Mouse (Mus musculus): ENCODE measurements around the gene Ssbp3. TPM values are rescaled to one million over a fixed set of nuclear protein-coding genes. Genes with fewer than 3 reads are reported as not detected.
A peak's percentile ranks its signal among the peaks of the same experiment; 100 is the strongest.

The Ssbp3 gene
- polyA plus RNA-seq, 1 experiment from 2014 or later, result 138 TPM

DNA sequence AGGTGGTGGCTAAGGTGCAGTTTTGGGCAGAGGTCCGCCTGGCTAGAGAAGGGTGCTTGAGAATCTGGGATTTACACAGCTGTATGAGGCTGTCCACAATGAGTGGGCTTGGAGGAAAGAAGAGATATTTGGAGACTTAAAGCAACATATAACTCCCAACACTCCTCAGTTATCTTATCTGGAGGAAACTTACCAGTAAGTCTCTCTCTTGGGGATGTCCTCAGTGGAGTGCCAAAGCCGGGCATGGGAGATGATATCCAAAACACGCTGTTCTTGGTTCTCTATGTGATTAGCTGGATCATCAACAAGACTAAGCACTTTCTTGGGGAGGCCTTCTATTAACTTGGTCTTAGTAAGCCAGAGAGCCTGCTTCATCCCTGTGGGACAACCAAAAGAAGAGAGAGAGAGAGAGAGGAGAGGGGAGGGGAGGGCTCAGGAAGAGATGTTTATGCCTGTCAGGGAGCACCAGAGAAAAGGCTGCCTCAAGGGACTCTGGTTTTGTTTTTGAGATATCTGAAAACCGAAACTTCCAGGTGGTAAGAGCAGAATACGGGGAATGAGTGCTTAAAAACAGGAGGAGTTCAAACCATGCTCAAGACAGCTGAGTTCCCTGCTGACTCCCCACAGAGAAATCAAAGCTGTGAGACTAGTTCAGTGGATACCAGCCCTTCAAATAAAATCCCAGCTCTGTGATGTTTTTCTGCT lies 154.0 kb downstream of the Ssbp3 start:
- 88% methylated on average over 5 of the region's 5 CpGs for WGBS
- no peak overlapping the region for H3K4me2 ChIP-seq (ENCODE audit: low read depth, low read length)
- no peak for DNase-seq (ENCODE audit: low spot score)
- H3K4me1 ChIP-seq (ENCODE audit: control insufficient read depth, insufficient read depth, low read length), result peaks cover 2% of the 10 kb centered on the region
- no peaks in the 10 kb centered on the region for H3K9me3 ChIP-seq (replicated peaks; ENCODE audit: control insufficient read depth, low read length)
- H3K4me3 ChIP-seq (ENCODE audit: low read depth, low read length), result no peak overlapping the region
- no peak for ATAC-seq (replicated peaks; ENCODE audit: insufficient number of reproducible peaks, low FRiP score, low TSS enrichment, low read depth)
- no peaks in the 10 kb centered on the region for H3K27me3 ChIP-seq (ENCODE audit: control insufficient read depth, insufficient read depth, low read length)
- peaks cover 3% of the 10 kb centered on the region; the same call in 1 of the 2 replicates for H3K36me3 ChIP-seq (replicated peaks; ENCODE audit: control insufficient read depth, insufficient read depth, low read depth, low read length)
- no peak overlapping the region for H3K9ac ChIP-seq (replicated peaks; ENCODE audit: low read length)
- H3K27ac ChIP-seq (replicated peaks; ENCODE audit: low read depth, low read length), result no peak overlapping the region

DNA sequence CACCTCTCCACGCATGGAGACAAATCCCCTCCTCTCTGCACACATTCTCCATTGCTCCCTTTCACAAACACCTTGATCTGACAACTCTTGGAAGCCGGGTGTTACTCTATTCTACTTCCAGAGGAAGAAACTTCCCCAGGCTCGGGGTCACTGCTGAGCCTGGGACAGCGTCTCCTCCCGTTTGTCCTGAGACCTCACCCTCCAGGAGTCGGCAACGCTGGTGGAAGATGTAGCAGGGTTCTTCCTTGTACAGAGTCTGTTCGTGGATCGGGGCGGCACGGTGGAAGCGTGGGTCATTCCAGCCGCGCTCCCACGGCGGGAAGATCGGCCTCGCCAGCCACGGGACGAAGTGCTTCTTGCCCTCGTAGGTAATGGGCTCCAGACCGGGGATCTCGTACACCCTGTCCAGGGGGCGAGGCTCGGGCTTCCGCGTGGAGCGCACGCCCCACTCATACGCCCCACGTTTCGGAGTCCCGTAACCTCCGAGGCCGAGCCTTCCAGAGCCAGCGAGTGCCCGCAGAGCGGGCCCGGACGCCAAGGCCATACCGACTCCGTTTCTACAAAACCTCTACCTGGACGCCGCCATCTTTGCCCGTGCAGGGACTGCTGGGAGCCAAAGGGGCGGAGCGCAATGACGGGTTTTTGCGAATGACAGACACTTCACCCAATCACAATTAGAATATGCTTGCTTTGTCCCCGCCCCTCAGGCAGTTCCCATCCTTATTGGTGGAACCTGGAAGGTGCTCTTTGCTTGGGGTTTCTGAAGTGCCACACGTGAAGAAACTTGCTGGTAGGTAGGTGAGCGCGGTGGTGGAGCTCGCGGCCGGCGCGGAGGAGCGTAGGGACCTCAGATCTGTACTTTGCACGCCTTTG lies 156.0 kb downstream of the Ssbp3 start, which contains the start of the genes Mrpl37 and Cyb5rl:
Mrpl37 (minus strand) TSS at position 617 of the 873 bp plus-strand sequence.
Cyb5rl (plus strand) TSS at position 737 of the 873 bp plus-strand sequence.
- Histone ChIP-seq H3K4me2 (ENCODE audit: low read depth, low read length) (peak within 1 kb of the TSS; percentile 94), H3K27ac (replicated peaks; ENCODE audit: low read depth, low read length) (no peak within 1 kb of the TSS), H3K9me3 (replicated peaks; ENCODE audit: control insufficient read depth, low read length) (no peaks in the 10 kb centered on the region), H3K4me1 (ENCODE audit: control insufficient read depth, insufficient read depth, low read length) (peaks cover 2% of the 10 kb centered on the region), H3K36me3 (replicated peaks; ENCODE audit: control insufficient read depth, insufficient read depth, low read depth, low read length) (no peaks in the 10 kb centered on the region; the same call in 1 of the 2 replicates), H3K27me3 (ENCODE audit: control insufficient read depth, insufficient read depth, low read length) (no peaks in the 10 kb centered on the region), H3K9ac (replicated peaks; ENCODE audit: low read length) (peak within 1 kb of the TSS; percentile 91), H3K4me3 (ENCODE audit: low read depth, low read length) (peak within 1 kb of the TSS; percentile 86)
- WGBS, result under 1% methylated on average over 60 of the region's 60 CpGs
- ATAC-seq (replicated peaks; ENCODE audit: insufficient number of reproducible peaks, low FRiP score, low TSS enrichment, low read depth) (peak; percentile 95), DNase-seq (ENCODE audit: low spot score) (peak; percentile 98)

DNA sequence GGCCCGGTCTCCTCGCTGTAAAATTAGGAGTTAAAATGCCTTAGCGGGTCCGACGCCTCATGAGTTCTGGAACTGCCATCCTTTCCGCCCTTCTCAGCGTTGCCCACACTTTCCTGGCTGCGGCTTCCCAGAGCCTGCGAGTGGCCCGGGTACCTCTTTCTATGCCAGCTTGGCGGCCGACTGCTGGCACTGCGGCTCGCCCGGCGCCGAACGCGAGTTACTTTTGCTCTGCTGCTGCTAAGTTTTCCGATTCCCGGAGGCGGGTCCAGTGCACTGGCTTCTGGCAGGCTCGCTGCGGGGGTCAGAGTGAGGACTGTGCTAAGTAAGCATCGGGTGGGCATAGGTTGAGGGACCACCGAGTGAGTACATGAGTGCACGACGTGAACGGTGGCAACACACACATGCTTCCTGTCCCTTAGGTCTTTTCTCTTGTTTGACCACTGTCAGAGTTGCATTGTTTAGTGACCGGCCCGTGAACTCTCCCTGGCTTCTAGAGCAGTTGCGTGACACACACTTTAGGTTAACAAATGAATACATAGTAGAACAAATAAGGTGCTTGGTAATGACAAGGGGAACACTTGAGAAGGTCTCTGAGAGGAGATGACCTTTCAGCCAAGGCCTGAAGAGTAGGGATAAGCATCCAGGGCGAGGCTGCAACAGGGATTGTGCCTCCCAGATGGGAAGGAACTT lies 156.8 kb downstream of the Ssbp3 start:
- ATAC-seq (replicated peaks; ENCODE audit: insufficient number of reproducible peaks, low FRiP score, low TSS enrichment, low read depth), result 0 out of 2 replicates have a peak, but pooled peaks have one; percentile 40
- peak overlapping the region; percentile 94 for H3K4me2 ChIP-seq (ENCODE audit: low read depth, low read length)
- H3K36me3 ChIP-seq (replicated peaks; ENCODE audit: control insufficient read depth, insufficient read depth, low read depth, low read length), result no peaks in the 10 kb centered on the region; the same call in 1 of the 2 replicates
- DNase-seq (ENCODE audit: low spot score), result peak; percentile 38
- H3K27me3 ChIP-seq (ENCODE audit: control insufficient read depth, insufficient read depth, low read length), result no peaks in the 10 kb centered on the region
- H3K27ac ChIP-seq (replicated peaks; ENCODE audit: low read depth, low read length), result no peak overlapping the region
- no peaks in the 10 kb centered on the region for H3K9me3 ChIP-seq (replicated peaks; ENCODE audit: control insufficient read depth, low read length)
- H3K9ac ChIP-seq (replicated peaks; ENCODE audit: low read length), result peak overlapping the region; percentile 62
- 5% methylated on average over 33 of the region's 33 CpGs for WGBS
- H3K4me3 ChIP-seq (ENCODE audit: low read depth, low read length), result peak overlapping the region; percentile 86
- H3K4me1 ChIP-seq (ENCODE audit: control insufficient read depth, insufficient read depth, low read length), result peaks cover 2% of the 10 kb centered on the region

DNA sequence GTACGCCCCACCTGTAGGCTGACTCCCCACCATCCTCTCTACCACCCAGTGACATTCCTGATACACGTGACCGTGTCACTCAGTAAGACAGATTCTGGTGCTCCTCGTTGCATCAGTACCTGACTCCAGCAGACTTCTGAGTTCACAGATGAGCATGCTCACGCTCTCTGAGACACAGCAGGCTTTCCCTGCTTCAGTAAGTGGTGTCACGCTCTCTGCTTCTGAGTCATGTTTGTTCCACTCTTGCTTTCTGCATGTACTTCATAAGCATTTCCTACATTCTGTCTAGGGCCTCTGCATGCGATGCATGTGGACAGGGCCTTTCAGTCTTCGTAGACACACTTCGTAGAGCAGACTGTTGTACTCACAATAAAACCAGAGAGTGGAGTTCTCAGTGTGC lies 161.8 kb downstream of the Ssbp3 start:
- WGBS, result 86% methylated on average over 9 of the region's 9 CpGs
- ATAC-seq (replicated peaks; ENCODE audit: insufficient number of reproducible peaks, low FRiP score, low TSS enrichment, low read depth) (no peak), DNase-seq (ENCODE audit: low spot score) (no peak)
- H3K4me2 ChIP-seq (ENCODE audit: low read depth, low read length), result no peak overlapping the region
- no peak overlapping the region for H3K9ac ChIP-seq (replicated peaks; ENCODE audit: low read length)
- no peak overlapping the region for H3K27ac ChIP-seq (replicated peaks; ENCODE audit: low read depth, low read length)
- no peak overlapping the region for H3K4me3 ChIP-seq (ENCODE audit: low read depth, low read length)
- H3K36me3 ChIP-seq (replicated peaks; ENCODE audit: control insufficient read depth, insufficient read depth, low read depth, low read length), result no peaks in the 10 kb centered on the region
- H3K4me1 ChIP-seq (ENCODE audit: control insufficient read depth, insufficient read depth, low read length), result no peaks in the 10 kb centered on the region
- no peaks in the 10 kb centered on the region for H3K9me3 ChIP-seq (replicated peaks; ENCODE audit: control insufficient read depth, low read length)
- H3K27me3 ChIP-seq (ENCODE audit: control insufficient read depth, insufficient read depth, low read length), result no peaks in the 10 kb centered on the region

DNA sequence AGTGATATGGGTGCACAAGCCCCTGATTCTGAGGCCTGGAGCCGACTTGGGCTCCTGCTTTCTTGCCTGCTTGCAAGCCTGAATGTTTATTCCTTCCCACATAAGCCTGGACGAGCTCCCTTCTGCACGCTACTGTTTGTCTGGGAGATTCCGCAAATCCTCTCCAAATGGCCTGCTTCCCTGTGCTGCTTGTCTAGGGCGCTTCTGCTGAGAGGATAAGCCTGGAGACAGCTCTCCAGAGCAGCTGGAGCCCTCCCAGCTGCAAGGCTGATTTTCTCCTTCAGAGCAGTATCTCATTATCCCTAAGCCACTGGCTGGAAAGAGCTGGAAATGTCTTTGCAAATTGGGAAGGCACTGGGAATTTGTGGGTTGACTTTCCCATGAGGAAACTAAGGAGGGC lies 165.0 kb downstream of the Ssbp3 start:
- Histone ChIP-seq H3K27ac (replicated peaks; ENCODE audit: low read depth, low read length) (no peak overlapping the region), H3K9me3 (replicated peaks; ENCODE audit: control insufficient read depth, low read length) (no peaks in the 10 kb centered on the region), H3K27me3 (ENCODE audit: control insufficient read depth, insufficient read depth, low read length) (no peaks in the 10 kb centered on the region), H3K4me2 (ENCODE audit: low read depth, low read length) (no peak overlapping the region), H3K36me3 (replicated peaks; ENCODE audit: control insufficient read depth, insufficient read depth, low read depth, low read length) (no peaks in the 10 kb centered on the region), H3K4me3 (ENCODE audit: low read depth, low read length) (no peak overlapping the region), H3K4me1 (ENCODE audit: control insufficient read depth, insufficient read depth, low read length) (no peaks in the 10 kb centered on the region), H3K9ac (replicated peaks; ENCODE audit: low read length) (no peak overlapping the region)
- WGBS, result 67% methylated on average over 5 of the region's 5 CpGs
- DNase-seq (ENCODE audit: low spot score), result no peak
- ATAC-seq (replicated peaks; ENCODE audit: insufficient number of reproducible peaks, low FRiP score, low TSS enrichment, low read depth), result no peak

DNA sequence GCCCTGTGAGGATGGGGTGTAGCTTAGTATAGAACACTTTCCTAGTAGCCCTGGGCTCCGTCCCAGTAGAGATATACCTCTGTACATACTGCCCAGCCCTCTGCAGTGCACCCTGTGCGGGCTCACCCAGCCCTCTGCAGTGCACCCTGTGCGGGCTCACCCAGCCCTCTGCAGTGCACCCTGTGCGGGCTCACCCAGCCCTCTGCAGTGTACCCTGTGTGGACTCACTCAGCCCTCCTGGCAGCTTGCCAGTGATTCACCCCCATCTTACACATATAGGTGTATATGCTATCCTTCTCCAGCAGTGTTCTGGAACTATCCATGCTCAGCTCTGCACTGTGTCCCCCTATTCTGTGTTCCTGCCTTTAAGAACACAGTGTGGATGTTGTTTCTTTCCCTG lies 168.4 kb downstream of the Ssbp3 start:
- H3K27me3 ChIP-seq (ENCODE audit: control insufficient read depth, insufficient read depth, low read length), result no peaks in the 10 kb centered on the region
- no peak overlapping the region for H3K27ac ChIP-seq (replicated peaks; ENCODE audit: low read depth, low read length)
- H3K9me3 ChIP-seq (replicated peaks; ENCODE audit: control insufficient read depth, low read length), result no peaks in the 10 kb centered on the region
- no peaks in the 10 kb centered on the region for H3K4me1 ChIP-seq (ENCODE audit: control insufficient read depth, insufficient read depth, low read length)
- 82% methylated on average over 4 of the region's 4 CpGs for WGBS
- no peak overlapping the region for H3K4me2 ChIP-seq (ENCODE audit: low read depth, low read length)
- ATAC-seq (replicated peaks; ENCODE audit: insufficient number of reproducible peaks, low FRiP score, low TSS enrichment, low read depth), result 0 out of 2 replicates have a peak, but pooled peaks have one; percentile 16
- no peak overlapping the region for H3K4me3 ChIP-seq (ENCODE audit: low read depth, low read length)
- H3K36me3 ChIP-seq (replicated peaks; ENCODE audit: control insufficient read depth, insufficient read depth, low read depth, low read length), result no peaks in the 10 kb centered on the region
- DNase-seq (ENCODE audit: low spot score), result no peak
- H3K9ac ChIP-seq (replicated peaks; ENCODE audit: low read length), result no peak overlapping the region

DNA sequence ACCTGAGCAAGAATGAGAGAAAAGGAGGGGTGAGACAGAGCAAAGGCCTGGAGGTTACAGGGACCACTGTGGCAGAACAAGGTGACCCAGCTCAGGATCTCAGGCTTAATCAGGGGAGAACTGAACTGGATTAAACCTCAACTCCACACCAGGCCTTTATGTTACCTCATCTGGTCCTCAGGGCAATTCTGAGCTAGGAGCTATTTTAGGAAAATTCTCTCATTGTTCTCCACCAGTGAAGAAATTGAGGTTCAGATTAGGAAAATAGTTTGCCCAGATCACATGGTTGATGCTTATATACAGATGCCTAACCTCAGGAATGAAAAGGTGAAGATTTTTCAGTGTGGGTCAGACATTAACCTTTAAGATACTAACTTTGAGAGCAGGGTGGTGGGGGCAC lies 169.2 kb downstream of the Ssbp3 start:
- Histone ChIP-seq H3K4me2 (ENCODE audit: low read depth, low read length) (no peak overlapping the region), H3K4me1 (ENCODE audit: control insufficient read depth, insufficient read depth, low read length) (peaks cover 4% of the 10 kb centered on the region), H3K27me3 (ENCODE audit: control insufficient read depth, insufficient read depth, low read length) (no peaks in the 10 kb centered on the region), H3K9ac (replicated peaks; ENCODE audit: low read length) (no peak overlapping the region), H3K9me3 (replicated peaks; ENCODE audit: control insufficient read depth, low read length) (no peaks in the 10 kb centered on the region), H3K27ac (replicated peaks; ENCODE audit: low read depth, low read length) (no peak overlapping the region), H3K4me3 (ENCODE audit: low read depth, low read length) (no peak overlapping the region), H3K36me3 (replicated peaks; ENCODE audit: control insufficient read depth, insufficient read depth, low read depth, low read length) (no peaks in the 10 kb centered on the region)
- ATAC-seq (replicated peaks; ENCODE audit: insufficient number of reproducible peaks, low FRiP score, low TSS enrichment, low read depth), result no peak
- DNase-seq (ENCODE audit: low spot score), result no peak

Measured in embryonic facial prominence, embryonic 11.5 days (tissue).